38 mouse cellular contexts compared by ENCODE assay signal in the genomic region with DNA sequence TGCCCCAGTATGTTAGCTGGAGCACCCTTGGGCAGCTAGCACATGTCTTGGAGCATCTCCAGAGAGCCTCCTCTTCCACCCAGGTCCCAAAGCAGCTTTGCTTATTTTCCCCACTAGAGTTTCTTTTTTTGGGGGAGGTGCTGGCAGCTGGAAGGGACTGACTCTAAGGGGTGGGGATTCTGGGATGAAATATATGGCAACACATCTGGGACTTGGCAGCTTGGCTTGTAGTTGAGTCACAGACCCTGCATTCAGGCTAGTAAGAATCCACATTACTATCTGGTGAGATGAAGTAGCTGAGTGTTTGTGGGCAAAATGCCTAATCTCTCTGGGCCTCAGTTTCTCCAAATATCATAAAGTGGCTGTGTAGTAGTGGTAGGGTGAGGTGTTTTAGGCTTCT. TPM values are rescaled to one million over a fixed set of nuclear protein-coding genes. Genes with fewer than 3 reads are reported as not detected.
"Had no signal": no experiment of that assay in that cellular context is flagged by ENCODE, and none has a peak within 500 bp of the region (broad histone marks: within the 10 kb centered on the region; RNA-seq: fewer than 3 reads in every experiment).

No protein-coding gene starts in this region.

- DNase-seq: cerebellum, postnatal 10 days; cerebellum, postnatal 14 days; cerebellum, postnatal 25 days; cerebellum, postnatal 36 days; embryo, embryonic 11 days; forebrain, postnatal 0 days; gastrocnemius, adult 2 months; gastrocnemius, postnatal 10 days; gastrocnemius, postnatal 14 days; gastrocnemius, postnatal 25 days; gastrocnemius, postnatal 36 days; heart, adult 11 months; heart, adult 18-20 months; heart, adult 2 months had no signal

- H3K9ac ChIP-seq: embryonic facial prominence, embryonic 12.5 days; embryonic facial prominence, embryonic 13.5 days; embryonic facial prominence, embryonic 15.5 days; forebrain, embryonic 12.5 days; forebrain, embryonic 13.5 days; forebrain, embryonic 15.5 days; forebrain, postnatal 0 days had no signal

- H3K27me3 ChIP-seq: embryonic facial prominence, embryonic 12.5 days; embryonic facial prominence, embryonic 13.5 days; embryonic facial prominence, embryonic 15.5 days; forebrain, embryonic 12.5 days; forebrain, embryonic 13.5 days; forebrain, embryonic 15.5 days had no signal

- H3K36me3 ChIP-seq: embryonic facial prominence, embryonic 10.5 days; embryonic facial prominence, embryonic 12.5 days; embryonic facial prominence, embryonic 13.5 days; embryonic facial prominence, embryonic 15.5 days; forebrain, embryonic 10.5 days; forebrain, embryonic 12.5 days; forebrain, embryonic 15.5 days; heart, embryonic 10.5 days had no signal

- H3K27ac ChIP-seq: embryonic facial prominence, embryonic 10.5 days; embryonic facial prominence, embryonic 12.5 days; embryonic facial prominence, embryonic 13.5 days; embryonic facial prominence, embryonic 15.5 days; forebrain, embryonic 10.5 days; forebrain, embryonic 12.5 days; forebrain, embryonic 13.5 days; forebrain, embryonic 15.5 days; gastrocnemius, adult 2 months; heart, adult 2 months; heart, embryonic 10.5 days had no signal

- H3K4me3 ChIP-seq: embryonic facial prominence, embryonic 10.5 days; embryonic facial prominence, embryonic 12.5 days; embryonic facial prominence, embryonic 13.5 days; embryonic facial prominence, embryonic 15.5 days; erythroblast, embryonic 14.5 days; forebrain, embryonic 10.5 days; forebrain, embryonic 12.5 days; forebrain, embryonic 13.5 days; forebrain, embryonic 15.5 days; gastrocnemius, adult 2 months; heart, adult 2 months; heart, embryonic 10.5 days had no signal

- ATAC-seq: forebrain, embryonic 13.5 days; forebrain, embryonic 14.5 days; forebrain, embryonic 15.5 days; forebrain, embryonic 16.5 days; forebrain, postnatal 0 days had no signal

- H3K4me2 ChIP-seq: embryonic facial prominence, embryonic 12.5 days; embryonic facial prominence, embryonic 13.5 days; embryonic facial prominence, embryonic 15.5 days; forebrain, embryonic 12.5 days; forebrain, embryonic 13.5 days; forebrain, embryonic 15.5 days had no signal

- H3K4me1 ChIP-seq: embryonic facial prominence, embryonic 10.5 days; embryonic facial prominence, embryonic 12.5 days; embryonic facial prominence, embryonic 13.5 days; embryonic facial prominence, embryonic 15.5 days; forebrain, embryonic 10.5 days; forebrain, embryonic 12.5 days; forebrain, embryonic 13.5 days; forebrain, embryonic 15.5 days had no signal

- H3K9me3 ChIP-seq: embryonic facial prominence, embryonic 10.5 days; embryonic facial prominence, embryonic 12.5 days; embryonic facial prominence, embryonic 13.5 days; embryonic facial prominence, embryonic 15.5 days; forebrain, embryonic 10.5 days; forebrain, embryonic 12.5 days; forebrain, embryonic 13.5 days; forebrain, embryonic 15.5 days; heart, embryonic 10.5 days had no signal

RNA-seq across cellular contexts. Expression of gene Ms4a15, which starts 1.1 kb away (rescaled TPM):
- total RNA-seq: common myeloid progenitor, adult 5-6 weeks; gastrocnemius, adult 18-20 months; gastrocnemius, adult 2 months; gastrocnemius, adult 8-10 months; gastrocnemius, postnatal 10 days; gastrocnemius, postnatal 14 days; gastrocnemius, postnatal 25 days; gastrocnemius, postnatal 36 days; gastrocnemius, postnatal 4 days; granulocyte monocyte progenitor cell, adult 5-6 weeks; heart, adult 18-20 months; heart, adult 2 months; heart, adult 8-10 months had no signal
- polyA plus RNA-seq: cortical plate, adult 2 months; embryonic facial prominence, embryonic 10.5 days; embryonic facial prominence, embryonic 11.5 days; embryonic facial prominence, embryonic 12.5 days; embryonic facial prominence, embryonic 13.5 days; embryonic facial prominence, embryonic 14.5 days; embryonic facial prominence, embryonic 15.5 days; erythroblast, embryonic 14.5 days; forebrain, embryonic 10.5 days; forebrain, embryonic 11.5 days; forebrain, embryonic 12.5 days; forebrain, embryonic 13.5 days; forebrain, embryonic 14.5 days; gonadal fat pad, adult 2 months; heart, adult 2 months; heart, embryonic 10.5 days had no signal

RNA-seq across cellular contexts. Expression of gene Ms4a10, which starts 17.4 kb away (rescaled TPM):
- total RNA-seq: common myeloid progenitor, adult 5-6 weeks; forebrain, postnatal 0 days; gastrocnemius, adult 18-20 months; gastrocnemius, adult 2 months; gastrocnemius, adult 8-10 months; gastrocnemius, postnatal 10 days; gastrocnemius, postnatal 14 days; gastrocnemius, postnatal 25 days; gastrocnemius, postnatal 36 days; granulocyte monocyte progenitor cell, adult 5-6 weeks; heart, adult 18-20 months; heart, adult 2 months; heart, adult 8-10 months had no signal
- polyA plus RNA-seq: cortical plate, adult 2 months; embryonic facial prominence, embryonic 10.5 days; embryonic facial prominence, embryonic 11.5 days; embryonic facial prominence, embryonic 12.5 days; embryonic facial prominence, embryonic 13.5 days; erythroblast, embryonic 14.5 days; forebrain, embryonic 10.5 days; forebrain, embryonic 11.5 days; forebrain, embryonic 12.5 days; forebrain, embryonic 13.5 days; forebrain, embryonic 14.5 days; forebrain, embryonic 15.5 days; forebrain, embryonic 16.5 days; forebrain, postnatal 0 days; frontal cortex, adult 2 months; heart, adult 2 months had no signal

RNA-seq across cellular contexts. Expression of gene Ms4a18, which starts 25.9 kb away (rescaled TPM):
- total RNA-seq: common myeloid progenitor, adult 5-6 weeks; forebrain, postnatal 0 days; gastrocnemius, adult 18-20 months; gastrocnemius, adult 2 months; gastrocnemius, adult 8-10 months; gastrocnemius, postnatal 10 days; gastrocnemius, postnatal 14 days; gastrocnemius, postnatal 25 days; gastrocnemius, postnatal 36 days; gastrocnemius, postnatal 4 days; granulocyte monocyte progenitor cell, adult 5-6 weeks; heart, adult 18-20 months; heart, adult 2 months; heart, adult 8-10 months had no signal
- polyA plus RNA-seq: cortical plate, adult 2 months; embryonic facial prominence, embryonic 10.5 days; embryonic facial prominence, embryonic 11.5 days; embryonic facial prominence, embryonic 12.5 days; embryonic facial prominence, embryonic 13.5 days; embryonic facial prominence, embryonic 14.5 days; embryonic facial prominence, embryonic 15.5 days; erythroblast, embryonic 14.5 days; forebrain, embryonic 10.5 days; forebrain, embryonic 11.5 days; forebrain, embryonic 12.5 days; forebrain, embryonic 13.5 days; forebrain, embryonic 14.5 days; forebrain, embryonic 15.5 days; forebrain, embryonic 16.5 days; forebrain, postnatal 0 days; frontal cortex, adult 2 months; gonadal fat pad, adult 2 months; heart, adult 2 months; heart, embryonic 10.5 days had no signal

RNA-seq across cellular contexts. Expression of gene Ptgdr2, which starts 55.0 kb away (rescaled TPM):
- total RNA-seq: gastrocnemius, adult 18-20 months; gastrocnemius, adult 2 months; gastrocnemius, adult 8-10 months; gastrocnemius, postnatal 25 days; gastrocnemius, postnatal 36 days; granulocyte monocyte progenitor cell, adult 5-6 weeks; heart, adult 18-20 months; heart, adult 2 months had no signal
- polyA plus RNA-seq: embryonic facial prominence, embryonic 10.5 days; embryonic facial prominence, embryonic 11.5 days; erythroblast, embryonic 14.5 days had no signal
